20 mouse cellular contexts compared by ENCODE assay signal in the genomic region with DNA sequence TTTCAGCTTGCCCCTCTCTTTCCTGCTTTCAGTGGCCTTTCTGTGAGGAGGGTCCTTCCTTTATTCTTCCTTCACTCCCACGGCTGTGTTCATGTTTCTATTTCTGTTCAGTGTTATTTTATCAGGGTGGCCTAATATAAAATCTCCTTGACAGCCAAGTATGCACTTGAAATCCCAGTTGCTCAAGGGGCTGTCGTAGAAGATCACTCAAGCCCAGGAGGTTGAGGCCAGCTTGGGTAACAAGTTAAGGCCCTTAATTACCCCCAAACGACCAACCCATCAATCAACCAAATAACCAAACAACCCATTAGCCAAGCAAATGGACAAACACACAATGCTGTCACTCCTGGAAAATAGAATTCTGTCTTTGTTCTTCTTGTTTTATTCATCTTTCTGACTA. TPM values are rescaled to one million over a fixed set of nuclear protein-coding genes. Genes with fewer than 3 reads are reported as not detected.
DNase-seq lines count a peak whose midpoint lies in the region; ATAC-seq and TF ChIP-seq lines count a peak whose summit lies in the region.
"Had no signal": no experiment of that assay in that cellular context is flagged by ENCODE, and none has a peak within 500 bp of the region (broad histone marks: within the 10 kb centered on the region; RNA-seq: fewer than 3 reads in every experiment).

No protein-coding gene starts in this region.

- H3K9me3 ChIP-seq in heart, embryonic 14.5 days (ENCODE audit: control insufficient read depth, low read length) = no peaks in the 10 kb centered on the region
- H3K9me3 ChIP-seq in kidney, embryonic 15.5 days (replicated peaks) = no peaks in the 10 kb centered on the region
- H3K9me3 ChIP-seq in lung, postnatal 0 days (ENCODE audit: low read length) = no peaks in the 10 kb centered on the region
- H3K9me3 ChIP-seq: embryonic facial prominence, embryonic 12.5 days; forebrain, embryonic 12.5 days; hindbrain, embryonic 12.5 days had no signal

- no peak for TF ChIP-seq EP300 in lung, postnatal 0 days (IDR thresholded peaks at IDR 0.05)

- H3K9ac ChIP-seq in heart, embryonic 14.5 days (ENCODE audit: low read length) = no peak overlapping the region
- no peak overlapping the region for H3K9ac ChIP-seq in kidney, embryonic 15.5 days
- H3K9ac ChIP-seq in lung, postnatal 0 days (replicated peaks; ENCODE audit: low read depth) = no peak overlapping the region
- H3K9ac ChIP-seq: embryonic facial prominence, embryonic 12.5 days; forebrain, embryonic 12.5 days; hindbrain, embryonic 12.5 days had no signal

- H3K36me3 ChIP-seq in heart, embryonic 14.5 days (ENCODE audit: control insufficient read depth, insufficient read depth, low read length) = no peaks in the 10 kb centered on the region
- no peaks in the 10 kb centered on the region for H3K36me3 ChIP-seq in kidney, embryonic 15.5 days
- no peaks in the 10 kb centered on the region for H3K36me3 ChIP-seq in lung, postnatal 0 days (ENCODE audit: insufficient read depth, low read length)
- no peaks in the 10 kb centered on the region for H3K36me3 ChIP-seq in testis, adult 2 months (ENCODE audit: control insufficient read depth, insufficient read depth, low read length)
- H3K36me3 ChIP-seq: embryonic facial prominence, embryonic 12.5 days; forebrain, embryonic 12.5 days; hindbrain, embryonic 12.5 days had no signal

- no peak for TF ChIP-seq CTCF in lung, postnatal 0 days (IDR thresholded peaks at IDR 0.05)
- no peak for TF ChIP-seq CTCF in testis, adult 2 months (IDR thresholded peaks at IDR 0.05; ENCODE audit: control insufficient read depth, insufficient read depth, insufficient replicate concordance, low read depth, low read length)

- no peak for ATAC-seq in heart, embryonic 14.5 days (ENCODE audit: insufficient number of reproducible peaks, insufficient read depth, low FRiP score, low read depth)
- ATAC-seq in kidney, embryonic 15.5 days (replicated peaks; ENCODE audit: low FRiP score) = no peak
- ATAC-seq in lung, postnatal 0 days = 0 out of 2 replicates have a peak, but pooled peaks have one; percentile 37
- ATAC-seq: forebrain, embryonic 16.5 days; hindbrain, embryonic 16.5 days had no signal

- DNase-seq in heart, postnatal 10 days = no peak
- DNase-seq in kidney, adult 18-20 months = no peak
- peak; percentile 54 for DNase-seq in lung, postnatal 0 days (ENCODE audit: low spot score)
- no peak for DNase-seq in lung, postnatal 4 days
- no peak for DNase-seq in testis, postnatal 14 days (ENCODE audit: low spot score)
- DNase-seq: adrenal gland, postnatal 10 days; cerebellum, adult 11-12 months; cerebellum, adult 9-10 months; cerebellum, postnatal 25 days; gastrocnemius, postnatal 10 days; heart, adult 18-20 months; heart, postnatal 4 days had no signal

- H3K4me1 ChIP-seq in heart, embryonic 14.5 days (ENCODE audit: control insufficient read depth in 2 of 2, insufficient read depth in 2 of 2, low read length in 2 of 2) = peaks cover 7 to 9% of the 10 kb centered on the region in 2 experiments; a peak in 3 of 4 replicates
- H3K4me1 ChIP-seq in kidney, embryonic 15.5 days = peaks cover 22% of the 10 kb centered on the region
- H3K4me1 ChIP-seq in lung, postnatal 0 days (ENCODE audit: insufficient read depth, low read depth, low read length) = no peaks in the 10 kb centered on the region
- peaks cover 5% of the 10 kb centered on the region for H3K4me1 ChIP-seq in testis, adult 2 months (ENCODE audit: control insufficient read depth, insufficient read depth, low read length)
- H3K4me1 ChIP-seq: embryonic facial prominence, embryonic 12.5 days had no signal

- H3K4me3 ChIP-seq in heart, embryonic 14.5 days (ENCODE audit: control insufficient read depth in 1 of 2, insufficient read depth in 1 of 2, low read depth in 1 of 2, low read length in 2 of 2) = no peak overlapping the region
- no peak overlapping the region for H3K4me3 ChIP-seq in kidney, embryonic 15.5 days (replicated peaks)
- no peak overlapping the region for H3K4me3 ChIP-seq in lung, postnatal 0 days (ENCODE audit: low read depth, low read length)
- peak overlapping the region; percentile 46; the same call in 1 of the 2 replicates for H3K4me3 ChIP-seq in testis, adult 2 months (ENCODE audit: control insufficient read depth, low read depth, low read length)
- H3K4me3 ChIP-seq: embryonic facial prominence, embryonic 12.5 days; forebrain, embryonic 12.5 days; hindbrain, embryonic 12.5 days had no signal

- peak overlapping the region; percentile 19; the same call in 1 of the 2 replicates for H3K4me2 ChIP-seq in heart, embryonic 14.5 days (ENCODE audit: low read length)
- H3K4me2 ChIP-seq in kidney, embryonic 15.5 days = 0 out of 2 replicates have a peak overlapping the region, but pooled peaks have one; percentile 9
- no peak overlapping the region for H3K4me2 ChIP-seq in lung, postnatal 0 days (replicated peaks; ENCODE audit: low read depth, low read length)
- H3K4me2 ChIP-seq: embryonic facial prominence, embryonic 12.5 days; forebrain, embryonic 12.5 days; hindbrain, embryonic 12.5 days had no signal

- WGBS in heart, embryonic 14.5 days = 10% methylated on average over 3 of the region's 3 CpGs
- 11% methylated on average over 3 of the region's 3 CpGs for WGBS in kidney, embryonic 15.5 days
- 14% methylated on average over 3 of the region's 3 CpGs for WGBS in lung, postnatal 0 days

- intact Hi-C loops in heart, postnatal 10 days (cut with DNase I) = no loop called here

- TF ChIP-seq POLR2A in testis, adult 2 months (IDR thresholded peaks at IDR 0.05; ENCODE audit: control insufficient read depth, low read depth, low read length) = no peak

- H3K27ac ChIP-seq in heart, embryonic 14.5 days (replicated peaks in 1 of 2; ENCODE audit: control insufficient read depth in 1 of 2, insufficient read depth in 1 of 2, low read depth in 2 of 2, low read length in 2 of 2) = no peak overlapping the region
- peak overlapping the region; percentile 52 for H3K27ac ChIP-seq in kidney, embryonic 15.5 days
- no peak overlapping the region for H3K27ac ChIP-seq in lung, postnatal 0 days (ENCODE audit: low read length)
- no peak overlapping the region for H3K27ac ChIP-seq in testis, adult 2 months (ENCODE audit: control insufficient read depth, insufficient read depth, low read depth, low read length)
- H3K27ac ChIP-seq: embryonic facial prominence, embryonic 12.5 days; forebrain, embryonic 12.5 days; hindbrain, embryonic 12.5 days had no signal

- no peaks in the 10 kb centered on the region for H3K27me3 ChIP-seq in heart, embryonic 14.5 days (ENCODE audit: control insufficient read depth, insufficient read depth, low read length)
- no peaks in the 10 kb centered on the region for H3K27me3 ChIP-seq in kidney, embryonic 15.5 days
- H3K27me3 ChIP-seq in lung, postnatal 0 days (replicated peaks; ENCODE audit: insufficient read depth, low read length) = no peaks in the 10 kb centered on the region
- no peaks in the 10 kb centered on the region for H3K27me3 ChIP-seq in testis, adult 2 months (ENCODE audit: control insufficient read depth, insufficient read depth, low read length)
- H3K27me3 ChIP-seq: embryonic facial prominence, embryonic 12.5 days; hindbrain, embryonic 12.5 days had no signal

RNA-seq across cellular contexts. Expression of a gene that starts 29.3 kb away (rescaled TPM):
- 10.3 and 12.0 TPM in 2 replicates for polyA plus RNA-seq in heart, embryonic 14.5 days (2014; fragmentation: Nextera tagmentation; extraction: Ambion mirVana)
- total RNA-seq in heart, postnatal 10 days (2021) = 1 to 10 TPM; 7.7 to 8.8 TPM
- 28.2 and 30.6 TPM in 2 replicates for polyA plus RNA-seq in kidney, embryonic 15.5 days (2015; fragmentation: Nextera tagmentation; extraction: Ambion mirVana)
- 8.5 and 9.0 TPM in 2 replicates for polyA plus RNA-seq in lung, postnatal 0 days (2015; fragmentation: Nextera tagmentation; extraction: Ambion mirVana)
- polyA plus RNA-seq in testis, adult 2 months (2012; rRNA removed) = 1.8 and 1.9 TPM in 2 replicates
